ENCODE assay signal across 8 mouse cellular contexts in genomic region chr4:40774279-40775259, GRCm38 (mm10). TPM values are rescaled to one million over a fixed set of nuclear protein-coding genes. Genes with fewer than 3 reads are reported as not detected.
DNase-seq lines count a peak whose midpoint lies in the region.

No protein-coding gene starts in this region.

- no peaks in the 10 kb centered on the region for H3K36me3 ChIP-seq in hindbrain, embryonic 10.5 days

- H3K9me3 ChIP-seq in hindbrain, embryonic 10.5 days = no peaks in the 10 kb centered on the region

- H3K27ac ChIP-seq in hindbrain, embryonic 10.5 days = peak overlapping the region; percentile 78

- DNase-seq in MN1 (ENCODE audit: low spot score) = peak; percentile 83
- peak; percentile 51 to 55 for DNase-seq in cerebellum, adult 18-20 months
- peak; percentile 91 for DNase-seq in forelimb bud, embryonic 11.5 days (ENCODE audit: low read depth, low spot score)
- DNase-seq in hindbrain, embryonic 10.5 days (ENCODE audit: low spot score) = peak; percentile 82
- DNase-seq in layer of hippocampus, postnatal 14 days (ENCODE audit: low spot score in 2 of 2) = peak; percentile 53 to 61
- peak; percentile 81 to 89 for DNase-seq in lung, postnatal 4 days
- peak; percentile 62 for DNase-seq in retina, postnatal 7 days (ENCODE audit: low read depth, low spot score)
- peak; percentile 49 for DNase-seq in urinary bladder, postnatal 10 days (ENCODE audit: low spot score)

- 0 out of 2 replicates have a peak, but pooled peaks cover 2% of the 10 kb centered on the region for H3K27me3 ChIP-seq in hindbrain, embryonic 10.5 days (ENCODE audit: insufficient read depth, poor library complexity, severe bottlenecking)

- peak overlapping the region; percentile 32 for H3K4me3 ChIP-seq in hindbrain, embryonic 10.5 days

- WGBS in hindbrain, embryonic 10.5 days = 24% methylated on average over 12 of the region's 12 CpGs

- peaks cover 23% of the 10 kb centered on the region for H3K4me1 ChIP-seq in hindbrain, embryonic 10.5 days (replicated peaks)

RNA-seq across cellular contexts. Expression of gene Smu1, which starts 16.8 kb away (rescaled TPM):
- 172 and 189 TPM in 2 replicates for polyA plus RNA-seq in hindbrain, embryonic 10.5 days (2016; fragmentation: Nextera tagmentation; extraction: Ambion mirVana)
- total RNA-seq in layer of hippocampus, postnatal 14 days (2021) = 10 to 100 TPM; 42.4 to 44.2 TPM

RNA-seq across cellular contexts. Expression of gene Dnaja1, which starts 52.6 kb away (rescaled TPM):
- polyA plus RNA-seq in hindbrain, embryonic 10.5 days (2016; fragmentation: Nextera tagmentation; extraction: Ambion mirVana) = 514 and 598 TPM in 2 replicates
- 100 to 1,000 TPM; 326 to 370 TPM for total RNA-seq in layer of hippocampus, postnatal 14 days (2021)

Comparison
In these comparisons a context has a peak if more than half of its experiments do, and no peak if none do; other contexts are left out.
1. Peak in every context shown above with its lines: DNase-seq, H3K4me3 ChIP-seq and H3K27ac ChIP-seq.